Mouse (Mus musculus): ENCODE results near the gene Arpc1b.

- no peak for TF ChIP-seq CTCF (IDR thresholded peaks at IDR 0.05; ENCODE audit: low read depth)
- TF ChIP-seq EP300 (IDR thresholded peaks at IDR 0.05; ENCODE audit: low read depth) = no peak
Observed at GRCm38 (mm10) chr5:145112566-145112965, 1.4 kb upstream of the Arpc1b start.
